Comparison of ENCODE assay signal across 8 mouse cellular contexts in the genomic region with DNA sequence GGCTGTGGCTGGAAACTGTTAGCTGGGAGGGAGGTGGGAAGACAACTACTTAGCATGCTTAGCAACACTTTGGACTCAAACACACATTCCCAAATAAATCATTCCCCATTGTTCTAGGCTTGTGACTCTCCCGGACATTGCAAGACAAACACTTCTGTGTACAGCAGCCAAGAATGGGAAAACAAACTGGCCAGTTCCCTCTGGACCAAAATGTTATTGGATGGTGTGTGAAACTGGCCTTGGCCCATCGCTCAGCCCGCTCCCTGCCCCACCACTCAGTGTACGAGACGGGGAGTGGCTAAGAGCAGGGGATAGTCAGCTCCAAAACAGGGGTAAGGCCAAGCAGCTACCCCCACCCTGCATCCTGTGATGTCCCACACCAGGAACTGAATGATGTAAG. TPM values are rescaled to one million over a fixed set of nuclear protein-coding genes. Genes with fewer than 3 reads are reported as not detected.
DNase-seq lines count a peak whose midpoint lies in the region; ATAC-seq lines count a peak whose summit lies in the region.

No protein-coding gene starts in this region.

- peak; percentile 50; the same call in 1 of the 2 replicates for ATAC-seq in embryonic facial prominence, embryonic 14.5 days (ENCODE audit: low read depth)
- peak; percentile 72 for ATAC-seq in kidney, embryonic 14.5 days (ENCODE audit: low FRiP score, low TSS enrichment)

- H3K36me3 ChIP-seq in embryonic facial prominence, embryonic 14.5 days (ENCODE audit: control insufficient read depth, insufficient read depth, low read length) = no peaks in the 10 kb centered on the region
- H3K36me3 ChIP-seq in embryonic facial prominence, embryonic 10.5 days (replicated peaks) = no peaks in the 10 kb centered on the region
- H3K36me3 ChIP-seq in kidney, embryonic 14.5 days (ENCODE audit: control insufficient read depth, insufficient read depth, low read length) = no peaks in the 10 kb centered on the region

- 63% methylated on average over 5 of the region's 5 CpGs for WGBS in embryonic facial prominence, embryonic 14.5 days
- WGBS in embryonic facial prominence, embryonic 10.5 days = 76% methylated on average over 5 of the region's 5 CpGs
- 54% methylated on average over 5 of the region's 5 CpGs for WGBS in kidney, embryonic 14.5 days

- DNase-seq in embryonic facial prominence, embryonic 14.5 days (ENCODE audit: low spot score) = peak; percentile 55
- no peak for DNase-seq in embryonic facial prominence, embryonic 10.5 days (ENCODE audit: low spot score)
- peak; percentile 88 for DNase-seq in Muller cell, postnatal 12 days (ENCODE audit: inconsistent ontology term)
- peak; percentile 32 to 57 for DNase-seq in gastrocnemius, adult 8-10 months (ENCODE audit: low spot score in 2 of 2)
- peak; percentile 80 to 88 for DNase-seq in lung, adult 18-20 months
- DNase-seq in thymus, postnatal 36 days = no peak
- no peak for DNase-seq in retina, postnatal 1 day

- no peak overlapping the region for H3K9ac ChIP-seq in embryonic facial prominence, embryonic 14.5 days (ENCODE audit: low read depth, low read length)
- no peak overlapping the region for H3K9ac ChIP-seq in kidney, embryonic 14.5 days (ENCODE audit: low read depth, low read length)

- H3K4me3 ChIP-seq in embryonic facial prominence, embryonic 14.5 days (ENCODE audit: low read depth, low read length) = no peak overlapping the region
- no peak overlapping the region for H3K4me3 ChIP-seq in embryonic facial prominence, embryonic 10.5 days
- H3K4me3 ChIP-seq in kidney, embryonic 14.5 days (ENCODE audit: low read length) = no peak overlapping the region

- H3K27me3 ChIP-seq in embryonic facial prominence, embryonic 14.5 days (replicated peaks; ENCODE audit: control insufficient read depth, insufficient read depth, low read length) = no peaks in the 10 kb centered on the region
- no peaks in the 10 kb centered on the region for H3K27me3 ChIP-seq in embryonic facial prominence, embryonic 10.5 days (replicated peaks; ENCODE audit: low read depth, poor library complexity, severe bottlenecking)
- no peaks in the 10 kb centered on the region for H3K27me3 ChIP-seq in kidney, embryonic 14.5 days (ENCODE audit: control insufficient read depth, insufficient read depth, low read length)

- H3K27ac ChIP-seq in embryonic facial prominence, embryonic 14.5 days (replicated peaks; ENCODE audit: low read depth, low read length) = peak overlapping the region; percentile 39; the same call in 1 of the 2 replicates
- no peak overlapping the region for H3K27ac ChIP-seq in embryonic facial prominence, embryonic 10.5 days (replicated peaks)
- peak overlapping the region; percentile 30; the same call in 1 of the 2 replicates for H3K27ac ChIP-seq in kidney, embryonic 14.5 days (ENCODE audit: low read depth, low read length)

- peaks cover 2% of the 10 kb centered on the region; the same call in 1 of the 2 replicates for H3K4me1 ChIP-seq in embryonic facial prominence, embryonic 14.5 days (ENCODE audit: control insufficient read depth, insufficient read depth, low read length)
- H3K4me1 ChIP-seq in embryonic facial prominence, embryonic 10.5 days = peaks cover 4% of the 10 kb centered on the region; the same call in 1 of the 2 replicates
- H3K4me1 ChIP-seq in kidney, embryonic 14.5 days (ENCODE audit: control insufficient read depth, insufficient read depth, low read length) = no peaks in the 10 kb centered on the region

- no peak overlapping the region for H3K4me2 ChIP-seq in embryonic facial prominence, embryonic 14.5 days (ENCODE audit: low read depth, low read length)
- H3K4me2 ChIP-seq in kidney, embryonic 14.5 days (replicated peaks; ENCODE audit: low read depth, low read length) = no peak overlapping the region

- peaks cover 8% of the 10 kb centered on the region; the same call in 1 of the 2 replicates for H3K9me3 ChIP-seq in embryonic facial prominence, embryonic 14.5 days (ENCODE audit: control insufficient read depth, low read length)
- peaks cover 9% of the 10 kb centered on the region; the same call in 1 of the 2 replicates for H3K9me3 ChIP-seq in embryonic facial prominence, embryonic 10.5 days
- H3K9me3 ChIP-seq in kidney, embryonic 14.5 days (ENCODE audit: control insufficient read depth, low read length) = peaks cover 2% of the 10 kb centered on the region; the same call in 1 of the 2 replicates

RNA-seq across cellular contexts. Expression of a gene that starts 36.2 kb away (rescaled TPM):
- polyA plus RNA-seq in embryonic facial prominence, embryonic 14.5 days (2014; fragmentation: Nextera tagmentation; extraction: Ambion mirVana) = 1.0 and 1.4 TPM in 2 replicates
- 0.53 and 0.82 TPM in 2 replicates for polyA plus RNA-seq in embryonic facial prominence, embryonic 10.5 days (2016; fragmentation: Nextera tagmentation; extraction: Ambion mirVana)
- total RNA-seq in gastrocnemius, adult 8-10 months (2022) = under 1 TPM; 0.27 to 0.35 (median 0.33) TPM
- polyA plus RNA-seq in kidney, embryonic 14.5 days (2014; fragmentation: Nextera tagmentation; extraction: Ambion mirVana) = 0.12 and 0.14 TPM in 2 replicates

Comparison
In these comparisons a context has a peak if more than half of its experiments do, and no peak if none do; other contexts are left out.
1. DNase-seq: peak in embryonic facial prominence, embryonic 14.5 days (single experiment), Muller cell, postnatal 12 days (single experiment), gastrocnemius, adult 8-10 months (2 of 2) and lung, adult 18-20 months (2 of 2); none in embryonic facial prominence, embryonic 10.5 days (single experiment), thymus, postnatal 36 days (0 of 2) and retina, postnatal 1 day (single experiment).